Mouse (Mus musculus) cortical plate, adult 2 months (tissue): ENCODE measurements at regions not wholly inside any gene's neighbourhood (a gene's known extent, or its start where the extent isn't known, plus 50 kb on each side); places are given as distances from the start of the nearest gene placed in this dataset.

Experiments
- CTCF ChIP-seq: fragments of 200-500 bp; IDR thresholded peaks from 2 replicates; pipeline ENCODE4 v1.5.1; 2011; ENCODE audit warnings: mild to moderate bottlenecking, control low read depth, low read length; ENCODE audit not compliant: insufficient read depth; ENCODE audit errors: extremely low read depth
- POLR2A ChIP-seq: fragments of 200-500 bp; IDR thresholded peaks from 2 replicates; pipeline ENCODE4 v1.6.1; 2011; ENCODE audit warnings: mild to moderate bottlenecking, low read length, control low read depth; ENCODE audit not compliant: insufficient read depth; ENCODE audit errors: extremely low read depth

DNA sequence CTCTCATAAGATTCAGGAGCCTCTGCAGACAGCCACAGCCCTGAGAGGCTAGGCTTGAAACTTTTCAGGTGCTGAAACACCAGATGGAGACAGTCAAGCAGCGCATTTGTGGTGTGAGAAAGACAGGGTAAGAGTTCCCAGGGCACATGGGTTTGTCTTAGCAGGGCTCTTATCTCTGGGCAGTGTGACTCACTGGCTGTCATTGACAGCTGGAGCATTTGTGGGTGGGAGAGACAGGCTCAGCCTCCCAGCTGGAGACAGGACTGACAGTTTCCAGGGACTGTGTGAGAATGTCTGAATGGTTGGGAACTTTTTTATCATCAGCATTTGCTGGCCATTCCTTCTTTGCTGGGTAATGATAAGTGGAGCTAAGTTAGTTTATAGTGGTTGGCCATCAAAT, 53.9 kb upstream of the Vav3 start:
- TF ChIP-seq CTCF = no peak
- TF ChIP-seq POLR2A = no peak
